Mouse (Mus musculus) MEL-GATA-1-ER (cell line): ENCODE measurements around the gene Lgi2.

ENCODE experiments used
- DNase-seq: peaks from one replicate; pipeline ENCODE4 v3.0.0-alpha.2; 2012; ENCODE audit warnings: low read depth; ENCODE audit errors: extremely low read depth

Lgi2 gene

DNA sequence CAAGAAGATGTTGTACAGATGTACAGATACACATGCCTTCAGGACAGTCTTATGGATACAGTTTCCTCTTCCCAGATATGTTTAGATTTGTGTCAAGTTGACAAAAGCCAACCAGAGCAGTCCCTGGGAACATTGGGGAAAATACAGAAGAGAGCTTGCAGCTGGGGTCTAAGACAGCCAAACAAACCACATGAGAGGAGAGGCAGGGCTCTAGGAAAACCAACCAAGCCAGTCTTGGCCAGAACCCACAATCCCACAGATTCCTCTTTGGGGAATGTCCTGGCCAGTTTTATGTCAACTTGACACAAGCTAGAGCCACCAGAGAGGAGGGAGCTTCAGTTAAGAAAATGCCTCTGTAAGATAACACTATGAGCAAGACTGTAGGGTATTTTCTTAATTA lies 26.8 kb downstream of the Lgi2 start:
- no peak for DNase-seq

DNA sequence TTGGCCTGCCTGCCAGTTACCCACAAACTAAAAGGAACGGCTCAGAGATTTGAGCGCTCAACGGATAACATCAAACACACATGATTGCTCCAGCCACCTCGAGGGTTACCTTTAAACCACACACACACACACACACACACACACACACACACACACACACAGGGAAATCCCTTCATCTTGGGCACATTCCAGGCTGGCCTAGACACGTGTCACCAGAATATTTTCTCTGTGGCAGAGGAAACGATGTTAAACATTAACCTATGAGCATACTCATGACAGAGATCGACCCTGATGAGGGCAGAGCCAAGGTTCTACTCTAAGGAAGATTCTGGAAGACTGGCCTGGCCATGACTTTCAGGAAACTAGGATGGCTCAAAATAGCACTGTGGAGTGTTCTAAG lies 29.2 kb downstream of the Lgi2 start:
- DNase-seq: no peak

GRCm38 (mm10) chr5:52534798-52535590 lies 31.3 kb downstream of the Lgi2 start:
- DNase-seq: no peak

DNA sequence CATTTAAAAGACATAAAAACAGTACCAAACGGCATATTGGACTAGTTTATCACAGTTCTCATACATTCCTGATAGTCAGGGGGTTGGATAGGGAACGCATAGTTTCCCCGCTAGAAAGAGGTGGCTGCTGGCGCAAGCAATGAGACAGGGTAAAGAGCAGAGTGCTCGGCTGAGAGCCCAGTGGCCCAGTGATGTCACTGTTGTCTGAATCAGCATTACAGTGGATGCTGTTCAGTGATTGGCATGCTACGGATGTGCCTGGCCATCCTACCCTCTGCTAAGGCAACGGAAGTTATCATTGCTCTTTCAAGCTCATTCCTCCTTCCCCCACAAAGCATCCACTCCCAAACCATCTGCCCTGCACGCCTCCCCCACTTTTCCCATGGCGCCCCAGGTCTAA lies 32.6 kb downstream of the Lgi2 start:
- no peak for DNase-seq

DNA sequence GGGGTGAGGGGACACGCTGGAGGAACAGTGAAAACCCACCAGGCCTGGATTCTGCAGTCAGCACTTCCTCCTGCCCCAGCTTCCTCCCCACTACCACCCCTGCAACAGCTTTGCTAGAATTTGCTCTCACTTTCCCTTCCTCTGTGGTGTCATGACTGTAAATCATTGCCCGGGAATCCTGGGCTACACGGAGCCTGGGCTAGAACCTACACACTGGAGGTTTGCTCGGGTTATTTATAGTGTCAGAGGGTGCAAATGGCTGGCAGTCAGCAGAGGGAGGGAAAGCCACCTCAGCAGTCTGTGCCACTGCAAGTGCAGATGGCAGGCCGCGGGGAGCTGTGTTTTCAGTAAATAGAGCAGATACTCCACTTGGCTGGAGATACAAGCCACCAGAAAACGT lies 37.7 kb downstream of the Lgi2 start:
- DNase-seq: no peak

DNA sequence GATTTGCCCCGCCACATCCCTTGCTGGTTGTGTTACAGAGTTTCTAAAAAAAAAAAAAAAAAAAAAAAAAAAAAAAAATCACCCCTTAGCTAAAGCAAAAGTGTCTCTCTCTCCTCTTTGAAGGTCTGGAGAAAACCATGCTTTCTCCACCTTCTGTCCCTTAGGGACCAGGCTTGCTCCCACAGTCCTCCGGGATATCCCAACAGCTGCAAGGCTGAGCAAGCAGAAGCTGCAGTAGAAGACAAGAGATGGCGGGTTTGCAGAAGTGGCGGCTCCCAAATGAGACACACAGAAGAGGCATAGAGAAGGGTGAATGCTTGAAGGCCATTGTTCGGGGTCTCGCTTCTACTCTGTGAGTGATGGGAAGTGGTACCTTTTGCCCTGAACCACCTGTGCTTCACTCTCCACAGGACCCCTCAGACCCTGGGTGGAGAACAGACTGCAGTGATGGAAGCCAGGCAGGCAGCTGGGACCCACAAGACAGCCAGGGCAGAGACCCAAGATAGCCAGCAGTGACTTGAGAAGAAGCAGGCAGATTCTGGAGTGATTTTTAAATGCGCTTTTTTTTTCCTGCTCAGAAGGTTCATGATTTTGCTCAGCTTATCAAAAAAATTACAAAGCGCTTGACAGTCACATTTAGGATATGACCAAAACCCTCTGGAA lies 39.8 kb downstream of the Lgi2 start:
- DNase-seq: no peak

- no peak for DNase-seq
These were observed 42.1 kb downstream of the Lgi2 start for GRCm38 (mm10) chr5:52524207-52524606.

- DNase-seq: no peak
These were observed 46.3 kb downstream of the Lgi2 start for GRCm38 (mm10) chr5:52519921-52520320.

- DNase-seq: no peak
These were observed 50.2 kb downstream of the Lgi2 start for GRCm38 (mm10) chr5:52516072-52516476.

GRCm38 (mm10) chr5:52515246-52516021 lies 50.8 kb downstream of the Lgi2 start:
- no peak for DNase-seq

DNA sequence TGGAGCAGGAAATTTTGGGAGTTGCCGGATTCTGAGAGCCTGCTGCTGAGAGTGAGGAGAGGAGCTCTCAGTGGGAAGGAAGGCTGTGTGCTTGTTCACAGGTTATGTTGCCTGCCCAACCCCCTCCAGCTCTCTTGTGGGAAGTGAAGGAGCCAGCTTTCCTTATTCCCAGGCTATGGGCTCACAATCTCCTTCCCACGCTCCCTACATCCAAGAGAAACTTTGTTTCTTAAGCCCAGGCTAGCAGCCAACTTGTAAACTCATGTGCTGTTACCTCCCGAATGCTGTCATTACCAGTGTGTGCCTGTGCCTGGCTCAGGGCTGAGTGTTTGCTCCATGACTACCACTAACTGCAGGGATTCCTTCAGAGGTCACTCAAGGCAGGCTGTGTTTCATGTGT lies 55.2 kb downstream of the Lgi2 start:
- DNase-seq: no peak

- no peak for DNase-seq
These were observed 56.8 kb downstream of the Lgi2 start for GRCm38 (mm10) chr5:52509416-52509815.

- DNase-seq: no peak
These were observed 61.6 kb downstream of the Lgi2 start for GRCm38 (mm10) chr5:52504666-52505065.

GRCm38 (mm10) chr5:52504148-52504547 lies 62.1 kb downstream of the Lgi2 start:
- no peak for DNase-seq

DNA sequence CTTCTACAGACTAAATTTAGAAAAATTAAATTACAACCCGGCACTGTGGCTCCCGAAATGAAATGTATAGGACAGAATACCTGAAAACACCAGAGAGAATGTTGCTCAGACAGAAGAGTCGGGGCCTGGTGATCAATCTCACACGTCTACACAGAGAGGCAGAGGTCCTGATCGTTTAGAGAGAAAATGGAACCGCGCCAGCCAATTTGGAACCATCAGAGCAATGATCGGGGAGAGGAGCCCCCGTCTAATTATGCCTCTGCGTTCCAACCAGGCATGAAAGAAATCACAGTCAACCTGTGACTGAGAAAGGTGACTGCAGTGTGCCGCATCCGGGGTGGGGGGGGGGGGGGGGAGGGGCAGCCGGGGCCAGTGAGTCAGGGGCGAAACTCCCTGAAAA lies 70.6 kb downstream of the Lgi2 start:
- DNase-seq: no peak

DNA sequence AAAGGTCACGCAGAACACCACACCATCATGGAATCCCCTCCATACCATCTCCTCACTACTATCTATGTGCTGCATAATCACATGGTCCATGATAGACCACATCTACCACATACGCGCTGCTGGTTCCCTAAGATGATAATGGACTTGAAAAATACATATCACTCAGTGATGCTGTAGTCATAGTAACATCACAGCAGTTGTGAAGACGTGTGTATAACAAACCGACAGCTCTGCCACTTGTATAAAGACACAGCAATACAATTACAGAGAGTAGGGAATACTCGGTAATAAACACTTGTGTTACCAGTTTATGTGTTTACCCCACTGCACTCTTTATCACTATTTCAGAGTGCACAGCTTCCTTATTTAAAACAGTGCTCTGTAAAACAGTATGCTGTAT lies 74.8 kb downstream of the Lgi2 start:
- DNase-seq: no peak

GRCm38 (mm10) chr5:52487559-52488430 lies 78.5 kb downstream of the Lgi2 start:
- DNase-seq: no peak
